Comparison of ENCODE assay signal across 8 mouse cellular contexts in the genomic region with DNA sequence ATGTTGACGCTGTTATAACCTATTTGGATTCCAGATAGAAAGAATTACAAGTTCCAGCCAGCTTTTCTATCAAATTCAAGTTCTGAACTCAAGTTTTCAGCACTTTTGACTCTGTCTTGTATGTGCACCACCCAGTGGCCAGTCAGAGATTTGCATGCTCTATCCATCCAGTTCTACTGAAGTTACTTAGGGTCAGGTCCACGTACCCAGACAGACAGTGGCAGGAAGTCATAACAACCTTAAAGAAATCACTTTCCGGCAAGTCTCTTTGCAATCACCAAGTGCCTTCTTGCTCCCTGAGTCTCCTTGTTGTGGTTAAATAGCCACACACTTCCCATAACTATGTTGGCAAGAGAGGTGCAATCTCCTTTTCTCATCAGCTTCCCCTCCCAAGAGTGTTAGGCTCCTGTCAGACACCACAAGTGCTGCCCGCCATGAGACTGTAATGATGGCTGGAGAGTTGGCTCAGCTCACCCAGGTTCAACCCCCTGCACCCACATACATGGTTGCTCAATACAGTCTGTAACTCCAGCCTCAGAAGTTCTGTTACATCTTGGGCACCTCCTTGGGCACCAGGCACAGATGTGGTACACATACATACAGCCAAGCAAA. TPM values are rescaled to one million over a fixed set of nuclear protein-coding genes. Genes with fewer than 3 reads are reported as not detected.
DNase-seq lines count a peak whose midpoint lies in the region; TF ChIP-seq lines count a peak whose summit lies in the region.

No protein-coding gene starts in this region.

- H3K9me3 ChIP-seq in ES-E14 (ENCODE audit: control insufficient read depth, insufficient read depth, low read depth, low read length), result no peaks in the 10 kb centered on the region
- no peaks in the 10 kb centered on the region for H3K9me3 ChIP-seq in limb, embryonic 10.5 days (replicated peaks)

- intact Hi-C loops in gastrocnemius, adult 2 months (cut with DNase I), result loop anchor here (5.0 kb wide), 1 partner anchor 76 kb away; the partner anchor contains the start of gene Grpel1

- TF ChIP-seq CTCF in gastrocnemius, adult 2 months (IDR thresholded peaks at IDR 0.05), result peak; percentile 91

- H3K27ac ChIP-seq in ES-E14 (ENCODE audit: insufficient read depth, low read depth, low read length, poor library complexity, severe bottlenecking), result no peak overlapping the region
- H3K27ac ChIP-seq in gastrocnemius, adult 2 months, result no peak overlapping the region
- no peak overlapping the region for H3K27ac ChIP-seq in limb, embryonic 10.5 days

- H3K4me1 ChIP-seq in ES-E14 (ENCODE audit: control insufficient read depth in 2 of 2, insufficient read depth in 2 of 2, low read length in 2 of 2, poor library complexity in 1 of 2), result no peaks in the 10 kb centered on the region
- no peaks in the 10 kb centered on the region for H3K4me1 ChIP-seq in limb, embryonic 10.5 days

- in situ Hi-C loops in ES-E14 (cut with MboI; ENCODE audit: low sequenced_read_pairs in 2 of 2, unreplicated experiment in 2 of 2), result no loop called here

- WGBS in limb, embryonic 10.5 days, result 57% methylated on average over 4 of the region's 4 CpGs

- DNase-seq in layer of hippocampus, adult 11-12 months (ENCODE audit: low spot score), result peak; percentile 59
- no peak for DNase-seq in layer of hippocampus, adult 9-11 months
- peak; percentile 37 for DNase-seq in ES-E14 (ENCODE audit: low read depth, low spot score)
- DNase-seq in adrenal gland, postnatal 36 days, result peak; percentile 69 to 81
- peak; percentile 65 for DNase-seq in gastrocnemius, adult 2 months
- DNase-seq in limb, embryonic 10.5 days (ENCODE audit: low spot score), result peak; percentile 56
- DNase-seq in naive thymus-derived CD4-positive, alpha-beta T cell, adult 2 months (ENCODE audit: low read depth), result peak; percentile 90
- DNase-seq in thymus, postnatal 4 days, result peak; percentile 90

- no peak overlapping the region for H3K9ac ChIP-seq in ES-E14 (ENCODE audit: insufficient read depth, low read depth, low read length, poor library complexity, severe bottlenecking)

- no peaks in the 10 kb centered on the region for H3K27me3 ChIP-seq in limb, embryonic 10.5 days (ENCODE audit: low read depth, poor library complexity, severe bottlenecking)

- no peak overlapping the region for H3K4me3 ChIP-seq in ES-E14 (ENCODE audit: insufficient read depth in 1 of 2, low read depth in 1 of 2, low read length in 2 of 2, poor library complexity in 1 of 2, severe bottlenecking in 1 of 2)
- no peak overlapping the region for H3K4me3 ChIP-seq in gastrocnemius, adult 2 months
- H3K4me3 ChIP-seq in limb, embryonic 10.5 days, result no peak overlapping the region

- no peaks in the 10 kb centered on the region for H3K36me3 ChIP-seq in ES-E14 (ENCODE audit: control insufficient read depth, insufficient read depth, low read length, poor library complexity, severe bottlenecking)
- H3K36me3 ChIP-seq in limb, embryonic 10.5 days, result no peaks in the 10 kb centered on the region

TF ChIP-seq in ES-E14, 5 proteins besides CTCF, POLR2A, EP300 and RAD21:
- TF ChIP-seq CHD2 (IDR thresholded peaks at IDR 0.05; ENCODE audit: low read depth, low read length) (no peak), MAFK (IDR thresholded peaks at IDR 0.05; ENCODE audit: insufficient read depth, low read depth, low read length) (no peak), HCFC1 (IDR thresholded peaks at IDR 0.05; ENCODE audit: borderline replicate concordance, insufficient read depth, low read length) (no peak), ZNF384 (IDR thresholded peaks at IDR 0.05; ENCODE audit: low read depth, low read length) (no peak), ZC3H11A (IDR thresholded peaks at IDR 0.05; ENCODE audit: borderline replicate concordance, low read depth, low read length) (no peak)

RNA-seq across cellular contexts. Expression of gene Ccdc96, which starts 54.3 kb away (rescaled TPM):
- 0.42 and 1.0 TPM in 2 replicates for total RNA-seq in ES-E14 (2012; rRNA removed)
- total RNA-seq in adrenal gland, postnatal 36 days (2021), result under 1 TPM; 0.33 to 0.46 TPM
- under 1 TPM in 1 of 2 experiments, not detected in 1; 0.11 TPM for total RNA-seq in gastrocnemius, adult 2 months (2021)
- polyA plus RNA-seq in limb, embryonic 10.5 days (2016; fragmentation: Nextera tagmentation; extraction: Ambion mirVana), result 0.75 and 0.88 TPM in 2 replicates

RNA-seq across cellular contexts. Expression of gene Tbc1d14, which starts 54.4 kb away (rescaled TPM):
- total RNA-seq in ES-E14 (2012; rRNA removed), result 12.5 and 17.6 TPM in 2 replicates
- 10 to 100 TPM; 41.5 to 44.9 TPM for total RNA-seq in adrenal gland, postnatal 36 days (2021)
- 10 to 100 TPM; 14.3 to 16.7 TPM for total RNA-seq in gastrocnemius, adult 2 months (2021)
- polyA plus RNA-seq in limb, embryonic 10.5 days (2016; fragmentation: Nextera tagmentation; extraction: Ambion mirVana), result 32.0 and 38.2 TPM in 2 replicates

RNA-seq across cellular contexts. Expression of gene Tada2b, which starts 54.6 kb away (rescaled TPM):
- 4.4 and 6.9 TPM in 2 replicates for total RNA-seq in ES-E14 (2012; rRNA removed)
- 10 to 100 TPM; 33.7 to 40.7 TPM for total RNA-seq in adrenal gland, postnatal 36 days (2021)
- total RNA-seq in gastrocnemius, adult 2 months (2021), result 10 to 100 TPM; 14.3 to 15.8 TPM
- polyA plus RNA-seq in limb, embryonic 10.5 days (2016; fragmentation: Nextera tagmentation; extraction: Ambion mirVana), result 1.4 and 1.6 TPM in 2 replicates
